Mouse (Mus musculus) neural tube, embryonic 11.5 days (tissue): ENCODE data around the gene Trmt2a. TPM values are rescaled to one million over a fixed set of nuclear protein-coding genes. Genes with fewer than 3 reads are reported as not detected.

Experiments
- ATAC-seq: fragments of 200-750 bp; cut with Nextera tagmentation; 2 replicates; pipeline ENCODE4 v1.8.0; 2017; ENCODE audit warnings: moderate number of reproducible peaks, mild to moderate bottlenecking, moderate TSS enrichment, moderate library complexity; ENCODE audit not compliant: insufficient read depth, low FRiP score, low TSS enrichment
- DNase-seq: peaks from one replicate; pipeline ENCODE4 v3.0.0-alpha.2; 2015; ENCODE audit warnings: low spot score
- H3K27ac ChIP-seq: fragments of 300-500 bp; sonication (generic); 2 replicates; pipeline ENCODE4 v1.5.1; 2014; ENCODE audit warnings: low read depth, mild to moderate bottlenecking, low read length
- H3K27me3 ChIP-seq: fragments of 300-500 bp; sonication (generic); 2 replicates; pipeline ENCODE4 v1.6.1; 2014; ENCODE audit warnings: mild to moderate bottlenecking, low read length, mixed read lengths; ENCODE audit not compliant: control insufficient read depth, insufficient read depth
- H3K36me3 ChIP-seq: fragments of 300-500 bp; sonication (generic); 2 replicates; pipeline ENCODE4 v1.6.1; 2014; ENCODE audit warnings: mild to moderate bottlenecking, low read length, moderate library complexity, mixed read lengths; ENCODE audit not compliant: control insufficient read depth, insufficient read depth
- H3K4me1 ChIP-seq: fragments of 300-500 bp; sonication (generic); 2 replicates; pipeline ENCODE4 v1.6.1; 2014; ENCODE audit warnings: low read length, mixed read lengths; ENCODE audit not compliant: control insufficient read depth, insufficient read depth
- H3K4me2 ChIP-seq: fragments of 300-500 bp; sonication (generic); 2 replicates; pipeline ENCODE4 v1.6.1; 2014; ENCODE audit warnings: low read depth, mild to moderate bottlenecking, moderate library complexity
- H3K4me3 ChIP-seq: fragments of 300-500 bp; sonication (generic); 2 replicates; pipeline ENCODE4 v1.5.1; 2014; ENCODE audit warnings: low read depth, low read length
- H3K9ac ChIP-seq: fragments of 300-500 bp; sonication (generic); 2 replicates; pipeline ENCODE4 v1.6.1; 2014; ENCODE audit warnings: mild to moderate bottlenecking, low read length
- H3K9me3 ChIP-seq: fragments of 300-500 bp; sonication (generic); 2 replicates; pipeline ENCODE4 v1.6.1; 2016; ENCODE audit warnings: low read length; ENCODE audit not compliant: control insufficient read depth
- WGBS: fragments of 180-500 bp; shearing (Covaris S2); extraction: QIAGEN DNeasy Blood & Tissue Kit; methylation state at CpG from one replicate; pipeline ENCODE4 v1.1.7; 2014; 5-methylcytosine and 5-hydroxymethylcytosine counted together
- polyA plus RNA-seq: library from polyadenylated mRNA; unstranded; fragments of >200 nt; fragmentation: Nextera tagmentation; extraction: Ambion mirVana; gene quantifications from 2 replicates; pipeline ENCODE4 v1.2.1, GENCODE M21; 2014

The Trmt2a gene
- polyA plus RNA-seq, 1 experiment from 2014 or later = 93.9 TPM

GRCm38 (mm10) chr16:18235389-18236065 is 13.0 kb upstream of the Trmt2a start:
- WGBS = 5% methylated on average over 19 of the region's 19 CpGs
- ATAC-seq = peak; percentile 57
- Histone ChIP-seq H3K27ac (peak overlapping the region; percentile 80), H3K9me3 (no peaks in the 10 kb centered on the region), H3K27me3 (no peaks in the 10 kb centered on the region), H3K9ac (peak overlapping the region; percentile 72), H3K36me3 (peaks cover 1% of the 10 kb centered on the region), H3K4me2 (peak overlapping the region; percentile 60), H3K4me1 (peaks cover 5% of the 10 kb centered on the region), H3K4me3 (peak overlapping the region; percentile 75)
- peak; percentile 71 for DNase-seq

- no peak for DNase-seq
- H3K4me2 ChIP-seq = no peak overlapping the region
- no peak overlapping the region for H3K9ac ChIP-seq
- 78% methylated on average over 7 of the region's 7 CpGs for WGBS
- H3K4me1 ChIP-seq = peaks cover 5% of the 10 kb centered on the region
- peaks cover 7% of the 10 kb centered on the region for H3K36me3 ChIP-seq
- no peak for ATAC-seq
- H3K9me3 ChIP-seq = no peaks in the 10 kb centered on the region
- no peaks in the 10 kb centered on the region for H3K27me3 ChIP-seq
- H3K4me3 ChIP-seq = no peak overlapping the region
- H3K27ac ChIP-seq = no peak overlapping the region
Measured at GRCm38 (mm10) chr16:18236676-18237501, 11.6 kb upstream of the Trmt2a start.

- WGBS = 94% methylated on average over 10 of the region's 10 CpGs
- Histone ChIP-seq H3K9ac (no peak overlapping the region), H3K4me3 (no peak overlapping the region)
Measured at GRCm38 (mm10) chr16:18241581-18241980, 6.9 kb upstream of the Trmt2a start.

GRCm38 (mm10) chr16:18247521-18248399 is 719 bp upstream of the Trmt2a start:
- Histone ChIP-seq H3K4me2 (peak overlapping the region; percentile 88), H3K4me3 (peak overlapping the region; percentile 91), H3K27me3 (no peaks in the 10 kb centered on the region), H3K4me1 (peaks cover 23% of the 10 kb centered on the region), H3K9me3 (no peaks in the 10 kb centered on the region), H3K36me3 (peaks cover 29% of the 10 kb centered on the region), H3K27ac (peak overlapping the region; percentile 89), H3K9ac (peak overlapping the region; percentile 94)
- under 1% methylated on average over 33 of the region's 33 CpGs for WGBS
- ATAC-seq (peak; percentile 2; the same call in 1 of the 2 replicates), DNase-seq (no peak)

More at GRCm38 (mm10) chr16:18241581-18241980, 6.9 kb upstream of the Trmt2a start:
- Histone ChIP-seq H3K27ac (no peak overlapping the region), H3K4me2 (no peak overlapping the region), H3K36me3 (peaks cover 23% of the 10 kb centered on the region), H3K4me1 (peaks cover 4% of the 10 kb centered on the region), H3K9me3 (no peaks in the 10 kb centered on the region), H3K27me3 (no peaks in the 10 kb centered on the region)
- DNase-seq (no peak), ATAC-seq (no peak)

GRCm38 (mm10) chr16:18249364-18249967 is 987 bp downstream of the Trmt2a start:
- ATAC-seq (peak; percentile 33; the same call in 1 of the 2 replicates), DNase-seq (peak; percentile 55)
- no peaks in the 10 kb centered on the region for H3K27me3 ChIP-seq
- H3K9me3 ChIP-seq = no peaks in the 10 kb centered on the region
- peaks cover 33% of the 10 kb centered on the region for H3K36me3 ChIP-seq
- H3K4me2 ChIP-seq = peak overlapping the region; percentile 88
- peak overlapping the region; percentile 91 for H3K4me3 ChIP-seq
- H3K9ac ChIP-seq = peak overlapping the region; percentile 75
- H3K27ac ChIP-seq = peak overlapping the region; percentile 86
- WGBS = 10% methylated on average over 27 of the region's 27 CpGs
- peaks cover 23% of the 10 kb centered on the region for H3K4me1 ChIP-seq

GRCm38 (mm10) chr16:18250231-18250630 is 1.8 kb downstream of the Trmt2a start:
- peak overlapping the region; percentile 88 for H3K4me2 ChIP-seq
- peak overlapping the region; percentile 91 for H3K4me3 ChIP-seq
- peak overlapping the region; percentile 75 for H3K9ac ChIP-seq
- peaks cover 27% of the 10 kb centered on the region for H3K36me3 ChIP-seq
- H3K27me3 ChIP-seq = no peaks in the 10 kb centered on the region
- H3K4me1 ChIP-seq = peaks cover 23% of the 10 kb centered on the region
- WGBS = 61% methylated on average over 4 of the region's 4 CpGs
- H3K9me3 ChIP-seq = no peaks in the 10 kb centered on the region
- H3K27ac ChIP-seq = no peak overlapping the region
- ATAC-seq (no peak), DNase-seq (no peak)

GRCm38 (mm10) chr16:18250828-18251790 is 2.6 kb downstream of the Trmt2a start:
- DNase-seq (no peak), ATAC-seq (no peak)
- Histone ChIP-seq H3K36me3 (peaks cover 28% of the 10 kb centered on the region), H3K9me3 (no peaks in the 10 kb centered on the region), H3K27me3 (no peaks in the 10 kb centered on the region), H3K4me3 (peak overlapping the region; percentile 6; the same call in 1 of the 2 replicates), H3K27ac (no peak overlapping the region), H3K4me2 (peak overlapping the region; percentile 88; the same call in 1 of the 2 replicates), H3K4me1 (peaks cover 23% of the 10 kb centered on the region), H3K9ac (0 out of 2 replicates have a peak overlapping the region, but pooled peaks have one; percentile 23)
- WGBS = 72% methylated on average over 10 of the region's 10 CpGs
